Comparison of ENCODE assay signal across 24 mouse cellular contexts in the genomic region with DNA sequence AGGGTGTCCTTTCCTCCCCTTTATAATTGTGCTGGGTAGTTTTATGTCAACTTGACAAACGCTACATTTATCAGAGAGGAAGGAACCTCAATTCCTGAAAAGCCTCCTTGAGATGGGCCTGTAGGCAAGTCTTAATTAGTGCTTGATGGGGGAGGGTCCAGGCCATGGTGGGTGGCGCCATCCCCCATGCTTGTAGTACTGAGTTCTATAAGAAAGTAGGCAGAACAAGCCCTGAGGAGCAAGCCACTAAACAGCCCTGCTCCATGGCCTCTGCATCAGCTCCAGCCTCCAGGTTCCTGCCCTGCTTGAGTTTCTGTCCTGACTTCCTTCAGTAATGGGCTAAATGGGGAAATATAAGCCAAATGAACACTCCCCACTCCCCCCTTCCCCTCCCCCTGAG. TPM values are rescaled to one million over a fixed set of nuclear protein-coding genes. Genes with fewer than 3 reads are reported as not detected.
"Had no signal": no experiment of that assay in that cellular context is flagged by ENCODE, and none has a peak within 500 bp of the region (broad histone marks: within the 10 kb centered on the region; RNA-seq: fewer than 3 reads in every experiment).

No protein-coding gene starts in this region.

- H3K27ac ChIP-seq: neural tube, embryonic 15.5 days had no signal

- H3K4me3 ChIP-seq: layer of hippocampus, adult 2 months; limb, embryonic 10.5 days; lung, embryonic 15.5 days; midbrain, embryonic 10.5 days; myocyte; neural tube, embryonic 15.5 days had no signal

- DNase-seq: kidney, adult 9 months; kidney, postnatal 36 days; lung, postnatal 14 days; midbrain, embryonic 14.5 days; right cerebral cortex, adult 18-20 months; right cerebral cortex, postnatal 25 days; thymus, postnatal 36 days had no signal

- H3K36me3 ChIP-seq: limb, embryonic 10.5 days; lung, embryonic 15.5 days; midbrain, embryonic 10.5 days; neural tube, embryonic 15.5 days had no signal

- H3K27me3 ChIP-seq: lung, embryonic 15.5 days; neural tube, embryonic 15.5 days had no signal

- H3K9ac ChIP-seq: lung, embryonic 15.5 days; neural tube, embryonic 15.5 days had no signal

- H3K9me3 ChIP-seq: limb, embryonic 10.5 days; lung, embryonic 15.5 days; midbrain, embryonic 10.5 days; neural tube, embryonic 15.5 days had no signal

RNA-seq across cellular contexts. Expression of gene Anapc15-ps, which starts 5.4 kb away (rescaled TPM):
- total RNA-seq: layer of hippocampus, adult 2 months; layer of hippocampus, postnatal 10 days; left cerebral cortex, adult 18-20 months; left cerebral cortex, postnatal 14 days had no signal
- polyA plus RNA-seq: kidney, postnatal 0 days; limb, embryonic 10.5 days; limb, embryonic 14.5 days; liver, embryonic 11.5 days; liver, embryonic 16.5 days; midbrain, embryonic 10.5 days; midbrain, embryonic 14.5 days; neural tube, embryonic 11.5 days; neural tube, embryonic 15.5 days; small intestine, adult 2 months; stomach, embryonic 16.5 days; thymus, postnatal 0 days had no signal
